Mouse (Mus musculus): ENCODE results near the gene Olfr718-ps1. TPM values are rescaled to one million over a fixed set of nuclear protein-coding genes. Genes with fewer than 3 reads are reported as not detected.
A peak's percentile ranks its signal among the peaks of the same experiment; 100 is the strongest.
"Not testable (repeated sequence)": the region's sequence is repeated elsewhere in the genome, so short reads cannot be mapped to it uniquely, and the experiment has no call there.

Olfr718-ps1 gene
- total RNA-seq (2014; rRNA removed) = not detected in 2 replicates
- polyA plus RNA-seq (2015; fragmentation: Nextera tagmentation; extraction: Ambion mirVana) = not detected in 2 replicates

GRCm38 (mm10) chr5:143147481-143147880 lies at the start of gene Olfr718-ps1:
TSS of gene Olfr718-ps1 (minus strand) at chr5:143147581.
- H3K36me3 ChIP-seq (ENCODE audit: insufficient read depth, low read length) = no peaks in the 10 kb centered on the region
- H3K27ac ChIP-seq = no peak within 1 kb of the TSS
- no peak for TF ChIP-seq CTCF (IDR thresholded peaks at IDR 0.05; ENCODE audit: low read depth)
- no peak within 1 kb of the TSS for H3K4me2 ChIP-seq (ENCODE audit: low read depth, low read length)
- ATAC-seq = no peak
- 74% methylated on average over 3 of the region's 3 CpGs for WGBS
- no peaks in the 10 kb centered on the region for H3K27me3 ChIP-seq (ENCODE audit: insufficient read depth, low read length)
- H3K4me3 ChIP-seq (ENCODE audit: low read length) = no peak within 1 kb of the TSS
- DNase-seq (ENCODE audit: low spot score) = no peak
- no peaks in the 10 kb centered on the region; the same call in 1 of the 2 replicates for H3K9me3 ChIP-seq (ENCODE audit: low read length)
- no peak within 1 kb of the TSS for H3K9ac ChIP-seq (replicated peaks; ENCODE audit: low read length)
- no peaks in the 10 kb centered on the region for H3K4me1 ChIP-seq (ENCODE audit: insufficient read depth, low read length)

GRCm38 (mm10) chr5:143196506-143196905 lies 49.1 kb upstream of the Olfr718-ps1 start:
- DNase-seq (ENCODE audit: low spot score) = no peak
- Histone ChIP-seq H3K9ac (replicated peaks; ENCODE audit: low read length) (no peak overlapping the region), H3K4me1 (ENCODE audit: insufficient read depth, low read length) (no peaks in the 10 kb centered on the region), H3K4me3 (ENCODE audit: low read length) (no peak overlapping the region), H3K27me3 (ENCODE audit: insufficient read depth, low read length) (no peaks in the 10 kb centered on the region), H3K4me2 (ENCODE audit: low read depth, low read length) (no peak overlapping the region), H3K36me3 (ENCODE audit: insufficient read depth, low read length) (no peaks in the 10 kb centered on the region), H3K27ac (no peak overlapping the region), H3K9me3 (ENCODE audit: low read length) (no peaks in the 10 kb centered on the region)
- no peak for ATAC-seq
- TF ChIP-seq CTCF (IDR thresholded peaks at IDR 0.05; ENCODE audit: low read depth) = no peak
- WGBS = 89% methylated on average over 4 of the region's 4 CpGs

GRCm38 (mm10) chr5:143195166-143195565 lies 47.8 kb upstream of the Olfr718-ps1 start:
- no peaks in the 10 kb centered on the region for H3K4me1 ChIP-seq (ENCODE audit: insufficient read depth, low read length)

GRCm38 (mm10) chr5:143194747-143195146 lies 47.4 kb upstream of the Olfr718-ps1 start:
- not testable (repeated sequence) for H3K4me3 ChIP-seq (ENCODE audit: low read length); H3K27me3 ChIP-seq (ENCODE audit: insufficient read depth, low read length); H3K9me3 ChIP-seq (ENCODE audit: low read length); H3K36me3 ChIP-seq (ENCODE audit: insufficient read depth, low read length); DNase-seq (ENCODE audit: low spot score); H3K27ac ChIP-seq; H3K4me2 ChIP-seq (ENCODE audit: low read depth, low read length); H3K9ac ChIP-seq (replicated peaks; ENCODE audit: low read length); ATAC-seq; H3K4me1 ChIP-seq (ENCODE audit: insufficient read depth, low read length)
- 76% methylated on average over 8 of the region's 8 CpGs for WGBS

More at GRCm38 (mm10) chr5:143195166-143195565, 47.8 kb upstream of the Olfr718-ps1 start:
- no peak for TF ChIP-seq CTCF (IDR thresholded peaks at IDR 0.05; ENCODE audit: low read depth)
- no peak for ATAC-seq
- Histone ChIP-seq H3K36me3 (ENCODE audit: insufficient read depth, low read length) (no peaks in the 10 kb centered on the region), H3K9me3 (ENCODE audit: low read length) (no peaks in the 10 kb centered on the region), H3K4me3 (ENCODE audit: low read length) (no peak overlapping the region), H3K9ac (replicated peaks; ENCODE audit: low read length) (no peak overlapping the region), H3K27ac (no peak overlapping the region), H3K4me2 (ENCODE audit: low read depth, low read length) (no peak overlapping the region), H3K27me3 (ENCODE audit: insufficient read depth, low read length) (no peaks in the 10 kb centered on the region)
- 56% methylated on average over 2 of the region's 2 CpGs for WGBS
- no peak for DNase-seq (ENCODE audit: low spot score)

- ATAC-seq (no peak), DNase-seq (ENCODE audit: low spot score) (no peak)
- no peak overlapping the region for H3K4me2 ChIP-seq (ENCODE audit: low read depth, low read length)
- H3K9ac ChIP-seq (replicated peaks; ENCODE audit: low read length) = no peak overlapping the region
- no peak overlapping the region for H3K27ac ChIP-seq
- 91% methylated on average over 8 of the region's 8 CpGs for WGBS
- no peaks in the 10 kb centered on the region for H3K36me3 ChIP-seq (ENCODE audit: insufficient read depth, low read length)
- no peaks in the 10 kb centered on the region for H3K9me3 ChIP-seq (ENCODE audit: low read length)
- H3K4me1 ChIP-seq (ENCODE audit: insufficient read depth, low read length) = no peaks in the 10 kb centered on the region
- no peak overlapping the region for H3K4me3 ChIP-seq (ENCODE audit: low read length)
- no peaks in the 10 kb centered on the region for H3K27me3 ChIP-seq (ENCODE audit: insufficient read depth, low read length)
- TF ChIP-seq CTCF (IDR thresholded peaks at IDR 0.05; ENCODE audit: low read depth) = no peak
Observed at GRCm38 (mm10) chr5:143192806-143193205, 45.4 kb upstream of the Olfr718-ps1 start.

- not testable (repeated sequence) for H3K4me2 ChIP-seq (ENCODE audit: low read depth, low read length); H3K9ac ChIP-seq (replicated peaks; ENCODE audit: low read length); DNase-seq (ENCODE audit: low spot score); H3K4me3 ChIP-seq (ENCODE audit: low read length); H3K36me3 ChIP-seq (ENCODE audit: insufficient read depth, low read length); H3K27ac ChIP-seq; H3K9me3 ChIP-seq (ENCODE audit: low read length); H3K4me1 ChIP-seq (ENCODE audit: insufficient read depth, low read length); ATAC-seq; H3K27me3 ChIP-seq (ENCODE audit: insufficient read depth, low read length)
- WGBS = no CpG with 5 or more reads among the region's 1 CpGs
Observed at GRCm38 (mm10) chr5:143188014-143188413, 40.6 kb upstream of the Olfr718-ps1 start.

- peak within 1 kb of the TSS; percentile 92 for H3K27ac ChIP-seq
- DNase-seq (ENCODE audit: low spot score) (peak; percentile 98), ATAC-seq (peak; percentile 98)
- H3K9ac ChIP-seq (replicated peaks; ENCODE audit: low read length) = peak within 1 kb of the TSS; percentile 87
- H3K4me3 ChIP-seq (ENCODE audit: low read length) = peak within 1 kb of the TSS; percentile 89
- under 1% methylated on average over 58 of the region's 58 CpGs for WGBS
- H3K27me3 ChIP-seq (ENCODE audit: insufficient read depth, low read length) = no peaks in the 10 kb centered on the region
- H3K4me1 ChIP-seq (ENCODE audit: insufficient read depth, low read length) = no peaks in the 10 kb centered on the region; the same call in 1 of the 2 replicates
- peak within 1 kb of the TSS; percentile 91 for H3K4me2 ChIP-seq (ENCODE audit: low read depth, low read length)
- peaks cover 21% of the 10 kb centered on the region for H3K36me3 ChIP-seq (ENCODE audit: insufficient read depth, low read length)
- peak; percentile 15; the same call in 1 of the 2 replicates for TF ChIP-seq CTCF (IDR thresholded peaks at IDR 0.05; ENCODE audit: low read depth)
- 0 out of 2 replicates have a peak, but pooled peaks cover 2% of the 10 kb centered on the region for H3K9me3 ChIP-seq (ENCODE audit: low read length)
Observed at GRCm38 (mm10) chr5:143180255-143181076, 33.1 kb upstream of the Olfr718-ps1 start, which contains the start of the genes Rbak and Spdye4b. TSS of gene Rbak (minus strand) at chr5:143180775. TSS of gene Spdye4b (plus strand) at chr5:143181017.
